In the genomic region with DNA sequence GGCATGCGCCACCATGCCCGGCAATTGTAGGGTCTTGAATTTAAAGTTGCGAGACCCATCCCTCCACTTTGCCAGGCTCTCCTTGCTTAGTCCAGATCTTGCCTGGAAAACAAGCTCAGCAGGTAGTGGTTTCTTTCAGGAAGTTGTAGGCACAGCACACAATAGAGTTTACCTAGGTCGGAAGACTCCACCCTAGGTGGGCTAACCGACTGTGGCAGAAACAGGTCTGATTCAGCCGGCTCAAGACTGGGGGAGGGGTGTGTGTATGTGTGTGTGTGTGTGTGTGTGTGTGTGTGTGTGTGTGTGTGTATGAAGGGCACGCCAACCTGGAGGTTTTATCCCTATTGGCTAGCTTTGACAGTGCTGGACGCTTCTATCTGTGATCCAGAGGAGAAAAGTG, we compare ENCODE assay signal across 17 mouse cellular contexts. TPM values are rescaled to one million over a fixed set of nuclear protein-coding genes. Genes with fewer than 3 reads are reported as not detected.
"Had no signal": no experiment of that assay in that cellular context is flagged by ENCODE, and none has a peak within 500 bp of the region (broad histone marks: within the 10 kb centered on the region; RNA-seq: fewer than 3 reads in every experiment).

No protein-coding gene starts in this region.

- DNase-seq: lung, adult 18-20 months; lung, embryonic 14.5 days; lung, postnatal 10 days; lung, postnatal 4 days; midbrain, embryonic 14.5 days; right cerebral cortex, postnatal 14 days; thymus, adult 18-20 months; thymus, postnatal 14 days; thymus, postnatal 36 days had no signal

- H3K4me3 ChIP-seq: midbrain, embryonic 10.5 days; midbrain, embryonic 12.5 days; myocyte; neural tube, embryonic 13.5 days; neural tube, embryonic 15.5 days; stomach, embryonic 15.5 days had no signal

- H3K4me2 ChIP-seq: lung, embryonic 14.5 days; midbrain, embryonic 12.5 days; neural tube, embryonic 13.5 days; neural tube, embryonic 15.5 days; stomach, embryonic 15.5 days had no signal

- H3K9me3 ChIP-seq: midbrain, embryonic 12.5 days; neural tube, embryonic 13.5 days; neural tube, embryonic 15.5 days; stomach, embryonic 15.5 days had no signal

- H3K36me3 ChIP-seq: midbrain, embryonic 10.5 days; midbrain, embryonic 12.5 days; neural tube, embryonic 13.5 days; neural tube, embryonic 15.5 days; stomach, embryonic 15.5 days had no signal

- ATAC-seq: midbrain, embryonic 16.5 days had no signal

- H3K4me1 ChIP-seq: midbrain, embryonic 10.5 days; midbrain, embryonic 12.5 days; neural tube, embryonic 13.5 days; neural tube, embryonic 15.5 days; stomach, embryonic 15.5 days had no signal

- H3K27ac ChIP-seq: midbrain, embryonic 10.5 days; midbrain, embryonic 12.5 days; neural tube, embryonic 13.5 days; neural tube, embryonic 15.5 days; stomach, embryonic 15.5 days had no signal

- H3K9ac ChIP-seq: lung, embryonic 14.5 days; midbrain, embryonic 12.5 days; neural tube, embryonic 13.5 days; neural tube, embryonic 15.5 days; stomach, embryonic 15.5 days had no signal

- H3K27me3 ChIP-seq: midbrain, embryonic 12.5 days; neural tube, embryonic 13.5 days; neural tube, embryonic 15.5 days; stomach, embryonic 15.5 days had no signal

RNA-seq across cellular contexts. Expression of a gene that starts 10.2 kb away (rescaled TPM):
- total RNA-seq: megakaryocyte-erythroid progenitor cell, adult 5-6 weeks had no signal
